Mouse (Mus musculus) spleen, postnatal 14 days (tissue): ENCODE data around the gene Card19.

Source experiments
- DNase-seq, 2 experiments: peaks; one replicate each; pipeline ENCODE4 v3.0.0; 2021 to 2022; ENCODE audit warnings: low spot score in 2 of 2

The Card19 gene

DNA sequence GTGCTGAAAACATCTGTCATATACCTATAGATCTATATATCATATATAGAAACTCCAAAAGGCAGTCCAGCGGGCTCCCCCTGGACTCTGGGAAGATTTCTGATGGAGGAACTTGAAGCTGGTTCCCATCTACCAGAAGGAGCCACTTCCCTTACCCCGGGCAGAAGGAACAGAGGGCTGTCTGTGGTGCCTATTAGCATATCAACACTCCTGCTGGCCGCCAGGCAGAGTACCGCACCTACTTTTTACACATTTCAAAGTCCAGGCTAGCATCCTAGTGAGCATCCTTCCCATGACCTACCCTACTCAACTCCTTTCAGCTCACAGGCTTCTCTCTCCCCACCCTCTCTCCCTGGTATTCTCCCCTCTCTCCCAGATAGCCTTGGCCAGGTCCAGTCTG is 9.8 kb upstream of the Card19 start:
- DNase-seq: no peak

DNA sequence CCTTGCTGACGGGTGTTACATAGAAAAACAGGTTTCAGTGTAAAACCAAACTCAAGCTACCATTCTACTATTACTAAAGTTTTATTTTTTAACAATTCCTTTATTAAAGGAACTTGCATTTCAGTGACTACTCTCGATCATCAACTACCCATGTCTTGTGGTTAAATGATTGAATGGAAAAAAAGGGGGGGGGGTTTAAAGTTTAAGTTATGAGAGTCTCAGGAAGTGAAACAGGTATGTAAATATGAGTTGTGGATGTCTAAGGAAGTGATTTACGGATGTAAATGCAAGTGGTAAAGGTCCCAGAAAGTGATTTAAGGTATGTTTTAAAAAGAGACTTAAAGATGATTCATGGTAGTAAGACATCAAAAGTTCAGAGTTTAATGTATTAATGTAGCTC is 9.3 kb upstream of the Card19 start:
- DNase-seq: no peak

- DNase-seq: no peak
These were observed 8.9 kb upstream of the Card19 start for GRCm38 (mm10) chr13:49224729-49225128.

DNA sequence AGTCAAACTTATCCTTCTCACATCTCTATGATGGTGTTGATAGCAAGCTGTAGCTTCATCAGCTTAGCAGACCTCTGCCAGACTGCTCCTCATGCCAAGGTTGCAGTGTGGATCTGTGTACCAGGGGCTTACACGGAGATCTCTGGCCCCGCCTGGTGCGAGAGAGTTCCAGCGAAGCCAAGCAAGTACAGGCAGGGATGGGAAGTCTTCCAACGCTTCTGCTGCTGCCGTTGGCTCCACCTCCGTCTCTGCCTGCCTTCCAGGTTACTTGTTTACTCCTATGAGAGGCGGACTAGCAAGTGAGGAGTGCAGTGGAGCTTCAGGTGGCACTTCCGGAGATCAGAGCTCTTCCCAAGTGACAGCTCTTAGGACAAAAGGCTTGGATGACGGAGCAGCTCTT is 8.5 kb upstream of the Card19 start:
- DNase-seq: no peak

- no peak for DNase-seq
These were observed 5.1 kb upstream of the Card19 start for GRCm38 (mm10) chr13:49220912-49221311.

- DNase-seq: no peak
These were observed 3.5 kb upstream of the Card19 start for GRCm38 (mm10) chr13:49219367-49219766.

DNA sequence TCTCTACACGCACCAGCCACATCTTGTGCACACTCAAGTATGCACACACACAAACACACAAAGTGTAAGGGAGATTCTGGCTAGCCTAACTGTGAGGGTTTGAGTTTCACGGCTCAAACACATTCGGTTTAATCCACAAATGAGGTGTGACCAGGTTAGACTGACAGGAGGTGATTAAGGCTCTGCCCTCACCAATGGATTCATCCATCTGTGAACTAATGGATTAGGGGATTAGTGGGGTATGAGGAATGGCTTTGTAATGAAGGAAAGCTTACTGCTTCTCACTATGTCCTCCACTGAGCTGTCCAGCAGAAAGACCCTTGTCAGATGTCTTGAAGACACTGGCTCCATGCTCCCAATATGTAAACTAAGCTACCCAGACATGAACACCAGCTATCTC is 2.8 kb upstream of the Card19 start:
- no peak for DNase-seq

GRCm38 (mm10) chr13:49216808-49217561 is 1.1 kb upstream of the Card19 start:
- DNase-seq: no peak

DNA sequence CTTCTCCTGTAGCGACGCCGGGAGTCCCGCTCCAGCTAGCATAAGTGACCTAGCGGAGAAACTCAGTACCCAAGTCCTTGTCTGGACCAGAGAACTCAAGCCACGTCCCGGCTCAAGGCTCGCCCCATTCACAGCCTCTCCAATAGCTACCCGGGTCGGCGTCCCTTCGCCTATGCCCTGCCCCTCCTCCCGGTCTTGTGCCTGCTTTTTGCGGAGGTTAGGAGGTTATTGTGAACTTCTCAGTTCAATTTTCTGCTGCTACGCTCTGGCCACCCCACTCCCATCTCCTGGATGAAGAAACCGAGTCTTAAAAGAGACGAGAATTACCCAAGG is 349 bp upstream of the Card19 start:
- DNase-seq: no peak

GRCm38 (mm10) chr13:49215128-49215503 is 721 bp downstream of the Card19 start:
- no peak for DNase-seq

DNA sequence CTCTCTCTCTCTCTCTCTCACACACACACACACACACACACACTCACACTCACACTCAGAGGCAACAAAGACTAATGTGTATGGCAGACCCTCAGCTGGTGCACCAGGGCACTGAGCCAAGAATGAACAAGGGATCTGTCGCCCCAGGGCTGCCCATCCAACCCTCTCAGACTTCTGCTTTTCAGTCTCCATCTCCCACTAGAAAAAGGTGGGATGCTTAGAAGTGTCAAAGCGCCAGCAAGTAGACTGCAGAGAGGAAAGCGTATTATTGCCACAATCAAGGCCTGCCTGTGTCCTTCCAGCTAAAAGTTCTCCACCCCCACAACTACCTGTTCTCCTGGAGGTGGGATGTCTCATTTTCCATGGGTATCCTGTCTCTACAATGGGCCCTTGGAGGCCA is 1.4 kb downstream of the Card19 start:
- DNase-seq: no peak

DNA sequence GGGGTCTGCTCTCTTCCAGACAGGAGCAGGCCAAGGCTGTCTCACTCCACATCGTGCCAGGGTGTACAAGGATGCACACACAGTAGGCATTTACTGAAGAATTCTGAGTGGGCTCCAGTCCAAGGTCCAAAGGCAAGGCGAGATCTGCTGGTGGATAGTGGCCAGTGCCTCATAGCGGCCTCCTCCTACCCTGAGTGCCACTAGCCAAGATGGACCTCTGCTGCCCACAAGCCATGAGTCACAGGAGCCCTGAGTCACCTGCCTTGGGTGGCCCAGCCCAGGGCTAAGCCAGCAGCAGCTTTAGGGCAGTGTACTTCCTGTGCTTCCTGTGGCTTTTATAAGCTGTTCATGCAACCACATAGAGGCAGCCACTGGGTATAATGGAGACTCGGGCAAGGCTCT is 2.3 kb downstream of the Card19 start:
- DNase-seq: no peak

- no peak for DNase-seq
These were observed 2.9 kb downstream of the Card19 start for GRCm38 (mm10) chr13:49212711-49213500.

- DNase-seq: no peak
These were observed 6.5 kb downstream of the Card19 start for GRCm38 (mm10) chr13:49209306-49209705.

GRCm38 (mm10) chr13:49206341-49206740 is 9.5 kb downstream of the Card19 start:
- DNase-seq: no peak

DNA sequence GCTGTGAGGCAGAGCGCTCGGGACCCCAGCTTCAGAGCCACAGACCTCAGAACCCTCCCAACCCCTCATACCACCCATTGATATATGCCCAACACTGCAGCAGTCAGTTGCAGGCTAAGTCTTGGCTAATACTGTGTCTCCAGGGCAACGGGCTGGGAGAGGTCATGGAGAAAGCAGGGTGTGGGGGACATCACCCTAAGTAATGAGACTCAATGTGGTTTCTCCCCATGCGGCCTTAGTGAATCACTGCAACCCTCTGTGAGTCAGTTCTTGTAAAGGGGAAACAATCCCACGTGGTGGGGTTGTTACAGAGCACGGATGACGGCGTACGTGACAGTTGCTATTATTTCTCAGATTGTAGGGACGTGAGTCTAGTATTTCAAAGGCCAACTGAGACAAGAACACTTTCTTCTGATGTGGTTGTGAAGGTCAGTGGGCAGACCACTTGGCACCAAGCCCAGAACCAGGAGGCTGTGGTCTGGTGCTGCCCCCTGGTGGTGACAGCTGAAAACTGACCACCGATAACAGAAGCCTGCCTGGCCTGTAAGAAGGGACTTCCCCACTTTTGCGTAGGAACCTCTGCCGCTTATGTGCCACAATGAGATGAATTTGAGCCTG is 10.3 kb downstream of the Card19 start:
- DNase-seq: peak; percentile 53 to 78

- DNase-seq: no peak
These were observed 13.3 kb downstream of the Card19 start for GRCm38 (mm10) chr13:49202556-49202955.

- no peak for DNase-seq
These were observed 15.1 kb downstream of the Card19 start for GRCm38 (mm10) chr13:49200688-49201087.

GRCm38 (mm10) chr13:49199891-49200290 is 15.9 kb downstream of the Card19 start:
- no peak for DNase-seq

GRCm38 (mm10) chr13:49198734-49199133 is 17.1 kb downstream of the Card19 start:
- no peak for DNase-seq

DNA sequence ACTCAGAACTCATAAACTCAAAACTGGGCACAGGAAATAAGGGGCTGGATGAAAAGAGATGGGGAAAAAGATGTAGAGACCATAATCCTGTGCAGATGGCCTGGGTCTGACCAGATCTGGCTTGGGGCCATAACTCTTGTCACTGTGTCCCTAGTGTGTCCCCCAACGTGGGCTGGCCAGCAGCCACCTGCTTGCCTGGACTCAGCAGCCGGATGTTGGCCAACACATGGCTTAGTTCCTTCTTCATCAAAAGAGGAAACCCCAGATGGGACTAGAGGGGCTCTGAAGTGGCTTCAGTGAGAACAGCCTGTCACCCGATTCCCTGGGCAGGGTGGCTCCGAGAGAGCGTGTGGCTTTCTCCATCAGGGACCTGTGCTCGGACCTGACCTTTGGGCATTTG is 19.1 kb downstream of the Card19 start:
- no peak for DNase-seq

DNA sequence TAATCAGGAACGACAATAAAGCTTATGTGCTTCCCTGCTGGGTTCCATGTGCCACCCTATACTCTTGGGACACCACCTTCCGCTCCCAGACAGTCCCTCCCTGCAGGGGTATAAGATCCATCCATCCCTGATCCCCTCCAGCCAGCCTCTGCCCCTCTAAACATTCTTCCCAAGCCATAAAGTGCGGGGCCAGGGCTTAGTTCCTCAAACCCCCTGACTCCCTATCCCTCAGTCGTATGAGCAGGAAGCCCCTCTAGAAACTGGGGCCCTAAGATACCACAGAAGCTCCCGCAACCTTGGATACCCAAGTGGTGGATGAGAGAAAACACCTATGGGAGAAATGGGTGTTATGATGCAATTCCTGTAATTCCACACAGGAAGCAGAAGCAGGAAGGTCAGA is 19.6 kb downstream of the Card19 start:
- DNase-seq: no peak

- no peak for DNase-seq
These were observed 20.2 kb downstream of the Card19 start for GRCm38 (mm10) chr13:49195651-49196050.
